Mouse (Mus musculus) thymus, adult 2 months (tissue): ENCODE measurements around the gene Lrp1. TPM values are rescaled to one million over a fixed set of nuclear protein-coding genes. Genes with fewer than 3 reads are reported as not detected.

Experiments
- DNase-seq: peaks from one replicate; pipeline ENCODE4 v3.0.0; 2021
- H3K27ac ChIP-seq: fragments of 200-500 bp; 2 replicates; pipeline ENCODE4 v1.5.1; 2012; ENCODE audit warnings: low read length, control low read depth; ENCODE audit not compliant: control insufficient read depth, insufficient read depth
- H3K27me3 ChIP-seq: fragments of 200-500 bp; 2 replicates; pipeline ENCODE4 v1.6.1; 2012; ENCODE audit warnings: mild to moderate bottlenecking, low read length, moderate library complexity, mixed read lengths; ENCODE audit not compliant: control insufficient read depth, insufficient read depth
- H3K36me3 ChIP-seq: fragments of 200-500 bp; 2 replicates; pipeline ENCODE4 v1.6.1; 2012; ENCODE audit warnings: mild to moderate bottlenecking, low read length, moderate library complexity; ENCODE audit not compliant: control insufficient read depth, insufficient read depth
- H3K4me1 ChIP-seq: fragments of 200-500 bp; replicated peaks from 2 replicates; pipeline ENCODE4 v1.6.1; 2012; ENCODE audit warnings: low read length; ENCODE audit not compliant: control insufficient read depth, insufficient read depth
- H3K4me3 ChIP-seq: fragments of 200-500 bp; 2 replicates; pipeline ENCODE4 v1.5.1; 2012; ENCODE audit warnings: mild to moderate bottlenecking, low read length, control low read depth, moderate library complexity; ENCODE audit not compliant: control insufficient read depth, insufficient read depth
- CTCF ChIP-seq: fragments of 200-500 bp; IDR thresholded peaks from 2 replicates; pipeline ENCODE4 v1.5.1; 2012; ENCODE audit warnings: mild to moderate bottlenecking, control low read depth, low read length, moderate library complexity, borderline replicate concordance; ENCODE audit not compliant: control insufficient read depth, poor library complexity, insufficient read depth; ENCODE audit errors: extremely low read depth
- POLR2A ChIP-seq: fragments of 200-500 bp; IDR thresholded peaks from 2 replicates; pipeline ENCODE4 v1.6.1; 2012; ENCODE audit warnings: mild to moderate bottlenecking, low read length, control low read depth, moderate library complexity; ENCODE audit not compliant: control insufficient read depth, poor library complexity, insufficient read depth; ENCODE audit errors: extremely low read depth
- WGBS: fragments of 180-500 bp; shearing (Covaris S2); methylation state at CpG from one replicate; pipeline ENCODE4 v1.1.7; 2018; 5-methylcytosine and 5-hydroxymethylcytosine counted together
- polyA plus RNA-seq: library from polyadenylated mRNA; depleted of rRNA; stranded (reverse); fragments of >200 nt; gene quantifications from 2 replicates; pipeline ENCODE4 v1.2.3, GENCODE M21; 2012

The Lrp1 gene
- polyA plus RNA-seq, 1 experiment, result 35.3 TPM

DNA sequence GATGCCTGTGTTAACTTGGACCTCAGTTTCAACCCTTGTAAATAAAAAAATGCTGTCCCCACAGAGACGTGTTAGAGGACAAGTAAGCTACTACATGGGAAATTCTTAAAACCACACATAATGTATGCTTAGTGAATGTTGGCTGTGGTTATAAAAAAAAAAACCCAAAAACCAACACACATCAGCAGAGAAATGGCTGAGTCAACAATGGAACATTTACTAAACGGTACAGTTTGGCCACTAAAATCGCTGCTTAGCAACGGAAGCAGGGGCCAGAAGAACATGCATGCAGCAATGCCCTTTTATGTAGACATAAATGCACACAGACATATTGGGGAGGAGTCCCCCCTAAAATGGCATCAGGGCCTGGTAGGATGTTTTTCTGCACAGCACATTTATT, 34.7 kb downstream of the Lrp1 start:
- H3K27me3 ChIP-seq, result no peaks in the 10 kb centered on the region
- no peak overlapping the region for H3K4me3 ChIP-seq
- DNase-seq, result no peak
- WGBS, result 4% methylated on average over 4 of the region's 4 CpGs
- H3K4me1 ChIP-seq, result peaks cover 19% of the 10 kb centered on the region
- TF ChIP-seq POLR2A, result no peak
- TF ChIP-seq CTCF, result no peak
- no peaks in the 10 kb centered on the region for H3K36me3 ChIP-seq
- H3K27ac ChIP-seq, result no peak overlapping the region

DNA sequence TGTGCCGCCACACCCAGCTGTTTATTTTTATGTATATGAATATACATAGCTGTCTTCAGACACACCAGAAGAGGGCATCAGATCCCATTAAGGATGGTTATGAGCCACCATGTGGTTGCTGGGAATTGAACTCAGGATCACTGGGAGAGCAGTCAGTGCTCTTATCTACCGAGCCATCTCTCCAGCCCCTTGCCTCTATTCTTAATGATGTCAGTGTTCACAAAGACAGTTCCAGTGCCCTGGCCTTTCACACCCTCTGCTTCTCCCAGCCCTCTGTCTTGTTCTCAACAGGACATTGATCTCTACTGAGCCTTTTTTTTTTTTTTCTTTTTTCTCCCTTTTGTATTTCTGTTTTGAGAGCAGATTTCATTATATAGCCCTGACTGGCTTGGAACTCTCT, 35.4 kb downstream of the Lrp1 start:
- no peaks in the 10 kb centered on the region for H3K27me3 ChIP-seq
- no peak for TF ChIP-seq POLR2A
- no peak for TF ChIP-seq CTCF
- H3K27ac ChIP-seq, result no peak overlapping the region
- no peak overlapping the region for H3K4me3 ChIP-seq
- no peak for DNase-seq
- 89% methylated on average over 2 of the region's 2 CpGs for WGBS
- H3K36me3 ChIP-seq, result no peaks in the 10 kb centered on the region
- H3K4me1 ChIP-seq, result peaks cover 14% of the 10 kb centered on the region

DNA sequence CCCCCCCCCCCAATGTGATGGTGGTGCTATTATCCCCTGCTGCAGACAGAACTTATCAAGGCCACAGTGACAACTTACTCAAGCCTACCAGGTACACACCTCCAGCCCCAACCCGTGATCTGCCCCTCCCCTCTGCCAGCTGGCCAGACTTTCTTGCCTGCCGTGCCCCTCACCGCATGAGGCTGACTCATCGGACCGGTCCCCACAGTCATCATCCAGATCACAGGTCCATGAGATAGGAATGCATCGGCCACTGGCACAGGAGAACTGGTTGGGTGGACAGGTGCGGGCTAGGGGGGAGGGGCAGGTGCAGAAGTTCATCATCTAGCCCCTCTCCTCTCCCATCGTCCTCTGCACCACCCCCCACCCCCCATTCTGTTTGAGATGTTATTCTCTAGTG, 37.3 kb downstream of the Lrp1 start:
- Histone ChIP-seq H3K27ac (no peak overlapping the region), H3K4me3 (no peak overlapping the region), H3K4me1 (peaks cover 5% of the 10 kb centered on the region), H3K27me3 (no peaks in the 10 kb centered on the region), H3K36me3 (no peaks in the 10 kb centered on the region)
- 93% methylated on average over 8 of the region's 8 CpGs for WGBS
- no peak for DNase-seq
- TF ChIP-seq POLR2A (no peak), CTCF (no peak)

DNA sequence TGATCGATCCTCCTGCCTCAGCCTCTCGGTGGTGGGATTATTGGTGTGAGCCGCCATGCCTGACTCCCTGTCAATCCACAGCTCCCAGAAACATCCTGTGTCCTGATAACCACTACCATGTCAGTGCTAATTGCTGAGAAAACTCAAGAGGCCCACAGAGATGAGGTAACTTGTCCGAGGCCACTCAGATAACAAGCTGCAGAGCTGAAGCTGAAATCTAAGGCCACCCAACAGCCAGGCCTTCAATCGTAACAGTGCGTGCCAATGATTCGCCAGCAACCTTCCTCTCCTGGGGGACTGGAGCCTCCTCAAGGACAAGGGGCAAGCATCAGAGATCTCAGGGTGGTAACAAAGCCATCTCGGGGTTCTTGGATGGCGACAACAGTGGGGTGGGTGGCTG, 39.7 kb downstream of the Lrp1 start:
- Histone ChIP-seq H3K27me3 (no peaks in the 10 kb centered on the region), H3K27ac (no peak overlapping the region), H3K4me3 (no peak overlapping the region), H3K36me3 (no peaks in the 10 kb centered on the region), H3K4me1 (no peaks in the 10 kb centered on the region)
- no peak for TF ChIP-seq POLR2A
- no peak for TF ChIP-seq CTCF
- DNase-seq, result no peak
- WGBS, result 98% methylated on average over 9 of the region's 9 CpGs

DNA sequence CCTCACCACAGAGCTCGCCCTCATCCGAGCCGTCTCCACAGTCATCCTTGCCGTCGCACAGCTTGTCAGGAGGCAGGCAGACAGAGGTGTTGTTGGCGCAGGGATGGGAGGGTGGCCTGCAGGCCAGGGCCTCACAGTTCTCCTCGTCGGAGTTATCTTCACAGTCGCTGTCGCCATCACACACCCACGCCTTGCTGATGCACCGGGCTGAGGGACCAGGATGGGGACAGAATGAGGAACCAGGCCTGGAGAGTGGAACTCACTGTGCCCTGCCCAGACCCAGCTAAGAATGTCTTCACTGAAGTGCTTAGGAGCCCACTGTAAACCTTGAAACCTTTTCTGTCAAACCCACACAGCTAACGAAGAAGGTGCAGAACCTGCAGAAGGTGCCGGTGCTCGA, 43.0 kb downstream of the Lrp1 start:
- 96% methylated on average over 15 of the region's 15 CpGs for WGBS

DNA sequence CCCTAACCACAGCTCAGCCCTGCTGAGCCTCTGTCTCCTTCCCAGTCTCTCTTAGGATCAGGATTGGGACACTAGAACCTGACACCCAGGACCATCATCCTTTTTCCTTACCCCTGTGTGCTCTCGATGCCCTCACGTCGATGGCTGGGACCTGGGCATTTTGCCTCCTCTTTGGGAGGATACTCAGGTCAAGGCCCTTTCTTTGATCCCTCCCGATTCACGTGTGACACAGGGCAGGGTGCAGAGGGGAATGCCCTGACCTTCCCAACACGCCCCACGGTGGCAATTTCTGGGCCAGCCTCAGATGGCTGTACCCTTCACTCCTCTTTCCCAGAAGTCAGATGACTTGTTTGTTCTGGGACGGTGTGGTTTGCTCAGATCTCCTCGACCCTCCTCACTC, 43.8 kb downstream of the Lrp1 start:
- TF ChIP-seq CTCF, result no peak
- TF ChIP-seq POLR2A, result no peak
- WGBS, result 86% methylated on average over 9 of the region's 9 CpGs
- no peaks in the 10 kb centered on the region for H3K27me3 ChIP-seq
- no peak overlapping the region for H3K4me3 ChIP-seq
- no peak for DNase-seq
- no peak overlapping the region for H3K27ac ChIP-seq
- H3K4me1 ChIP-seq, result no peaks in the 10 kb centered on the region
- H3K36me3 ChIP-seq, result no peaks in the 10 kb centered on the region

More for the DNA sequence above, 43.0 kb downstream of the Lrp1 start:
- no peak overlapping the region for H3K27ac ChIP-seq
- TF ChIP-seq CTCF (no peak), POLR2A (no peak)
- H3K36me3 ChIP-seq, result no peaks in the 10 kb centered on the region
- H3K27me3 ChIP-seq, result no peaks in the 10 kb centered on the region
- DNase-seq, result no peak
- no peaks in the 10 kb centered on the region for H3K4me1 ChIP-seq
- no peak overlapping the region for H3K4me3 ChIP-seq

DNA sequence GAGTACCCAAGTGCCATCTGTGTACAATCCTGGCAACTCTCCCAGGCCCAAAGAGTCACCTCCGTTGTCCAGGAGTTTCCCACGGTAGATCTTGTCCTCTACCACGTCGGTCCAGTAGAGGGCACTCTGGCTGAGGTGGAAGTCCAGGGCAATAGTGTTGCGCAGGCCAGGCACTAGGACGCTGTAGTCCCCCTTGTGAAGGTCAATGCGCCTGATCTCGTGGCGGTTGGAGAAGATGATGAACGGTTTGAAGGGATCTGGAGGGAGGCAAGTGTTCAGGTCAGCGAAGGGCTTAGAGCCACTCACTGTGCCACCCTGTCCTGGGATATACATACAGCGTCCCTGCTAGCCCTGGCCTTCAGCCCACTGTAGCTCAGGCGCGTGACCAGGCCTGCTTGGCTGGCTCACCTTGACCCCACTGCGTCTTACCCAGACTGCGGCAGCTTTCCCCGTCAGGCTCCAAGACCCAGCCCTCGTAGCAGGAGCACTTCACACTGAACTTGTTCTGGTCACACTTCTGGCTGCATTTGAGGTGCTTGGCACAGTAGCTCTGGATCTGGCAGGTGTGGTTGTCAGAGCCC, 44.5 kb downstream of the Lrp1 start:
- WGBS, result 64% methylated on average over 18 of the region's 18 CpGs
- no peak for TF ChIP-seq POLR2A
- TF ChIP-seq CTCF, result peak; percentile 68; the same call in 1 of the 2 replicates
- no peaks in the 10 kb centered on the region for H3K4me1 ChIP-seq
- peak; percentile 53 for DNase-seq
- no peaks in the 10 kb centered on the region for H3K27me3 ChIP-seq
- H3K36me3 ChIP-seq, result no peaks in the 10 kb centered on the region
- no peak overlapping the region for H3K27ac ChIP-seq
- H3K4me3 ChIP-seq, result no peak overlapping the region
